Mouse (Mus musculus): ENCODE data around the gene Dock3.

GRCm38 (mm10) chr9:107165792-107166191 lies 65.9 kb downstream of the Dock3 start:
- TF ChIP-seq CTCF (conservative IDR thresholded peaks at IDR 0.05; ENCODE audit: insufficient read depth, insufficient read length, low read depth, low read length) (no peak), POLR2A (IDR thresholded peaks at IDR 0.05; ENCODE audit: low read depth, low read length) (no peak)
